Mouse (Mus musculus) testis, adult 2 months (tissue): ENCODE measurements around the gene Rasa3. TPM values are rescaled to one million over a fixed set of nuclear protein-coding genes. Genes with fewer than 3 reads are reported as not detected.

Source experiments
- H3K27ac ChIP-seq: fragments of 200-500 bp; 2 replicates; pipeline ENCODE4 v1.5.1; 2012; ENCODE audit warnings: low read depth, low read length; ENCODE audit not compliant: control insufficient read depth, insufficient read depth
- H3K27me3 ChIP-seq: fragments of 200-500 bp; 2 replicates; pipeline ENCODE4 v1.6.1; 2012; ENCODE audit warnings: mild to moderate bottlenecking, low read length, moderate library complexity; ENCODE audit not compliant: control insufficient read depth, insufficient read depth
- H3K36me3 ChIP-seq: fragments of 200-500 bp; 2 replicates; pipeline ENCODE4 v1.6.1; 2012; ENCODE audit warnings: mild to moderate bottlenecking, low read length; ENCODE audit not compliant: control insufficient read depth, insufficient read depth
- H3K4me1 ChIP-seq: fragments of 200-500 bp; 2 replicates; pipeline ENCODE4 v1.6.1; 2012; ENCODE audit warnings: low read length; ENCODE audit not compliant: control insufficient read depth, insufficient read depth
- H3K4me3 ChIP-seq: fragments of 200-500 bp; 2 replicates; pipeline ENCODE4 v1.5.1; 2012; ENCODE audit warnings: low read depth, mild to moderate bottlenecking, low read length, moderate library complexity, mixed read lengths; ENCODE audit not compliant: control insufficient read depth
- CTCF ChIP-seq: fragments of 200-500 bp; IDR thresholded peaks from 2 replicates; pipeline ENCODE4 v1.5.1; 2012; ENCODE audit warnings: low read depth, mild to moderate bottlenecking, inconsistent platforms, low read length, moderate library complexity; ENCODE audit not compliant: control insufficient read depth, insufficient read depth, insufficient replicate concordance
- POLR2A ChIP-seq: fragments of 200-500 bp; IDR thresholded peaks from 2 replicates; pipeline ENCODE4 v1.6.1; 2012; ENCODE audit warnings: low read depth, mild to moderate bottlenecking, inconsistent platforms, low read length, moderate library complexity; ENCODE audit not compliant: control insufficient read depth
- polyA plus RNA-seq: library from polyadenylated mRNA; depleted of rRNA; stranded (reverse); fragments of >200 nt; gene quantifications from 2 replicates; pipeline ENCODE4 v1.2.3, GENCODE M21; 2012

The Rasa3 gene
- polyA plus RNA-seq, 1 experiment: 41.0 TPM

DNA sequence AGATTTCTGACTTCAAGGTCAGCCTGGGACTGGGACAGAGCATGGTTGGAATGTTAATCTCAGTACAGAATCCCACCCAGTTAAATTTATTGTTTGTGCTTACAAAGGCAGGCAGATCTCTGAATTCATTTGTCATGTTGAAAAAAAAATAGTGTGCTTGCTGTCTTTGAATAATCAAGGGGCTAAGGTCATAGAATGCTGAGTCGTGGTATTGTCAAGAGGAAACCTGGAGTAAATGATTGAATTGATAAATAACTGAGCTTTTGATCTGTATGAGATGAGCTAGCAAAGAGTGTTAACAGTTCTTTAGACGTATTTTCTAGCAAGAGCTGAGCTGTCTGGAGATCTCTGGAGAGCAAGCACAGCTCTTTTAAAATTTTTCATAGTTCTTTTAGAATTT lies 140.3 kb downstream of the Rasa3 start:
- no peak overlapping the region for H3K27ac ChIP-seq
- H3K4me3 ChIP-seq: no peak overlapping the region
- H3K4me1 ChIP-seq: no peaks in the 10 kb centered on the region; the same call in 1 of the 2 replicates
- H3K36me3 ChIP-seq: no peaks in the 10 kb centered on the region
- TF ChIP-seq CTCF (no peak), POLR2A (no peak)
- H3K27me3 ChIP-seq: no peaks in the 10 kb centered on the region

DNA sequence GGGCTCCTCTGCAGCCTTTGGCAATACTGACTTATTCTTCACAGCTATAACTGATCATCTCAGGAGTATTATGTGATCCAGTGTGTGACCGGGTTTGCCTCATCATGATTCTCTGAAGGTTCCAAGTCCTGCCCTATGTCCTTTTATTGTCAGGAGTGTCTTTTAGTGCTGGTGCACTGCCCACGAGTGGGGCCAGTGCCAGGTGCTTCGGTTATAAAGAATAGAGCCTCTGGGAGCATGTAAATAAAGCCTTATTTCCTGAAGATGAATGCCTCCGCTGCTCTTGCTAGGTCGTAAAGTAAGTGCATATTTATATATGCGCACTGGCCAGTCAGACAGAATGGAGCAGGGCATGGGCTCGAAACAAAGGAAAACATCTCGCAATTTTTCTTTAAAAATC lies 144.3 kb downstream of the Rasa3 start:
- Histone ChIP-seq H3K4me3 (no peak overlapping the region), H3K4me1 (peaks cover 10% of the 10 kb centered on the region), H3K36me3 (no peaks in the 10 kb centered on the region), H3K27ac (no peak overlapping the region), H3K27me3 (no peaks in the 10 kb centered on the region)
- no peak for TF ChIP-seq POLR2A

DNA sequence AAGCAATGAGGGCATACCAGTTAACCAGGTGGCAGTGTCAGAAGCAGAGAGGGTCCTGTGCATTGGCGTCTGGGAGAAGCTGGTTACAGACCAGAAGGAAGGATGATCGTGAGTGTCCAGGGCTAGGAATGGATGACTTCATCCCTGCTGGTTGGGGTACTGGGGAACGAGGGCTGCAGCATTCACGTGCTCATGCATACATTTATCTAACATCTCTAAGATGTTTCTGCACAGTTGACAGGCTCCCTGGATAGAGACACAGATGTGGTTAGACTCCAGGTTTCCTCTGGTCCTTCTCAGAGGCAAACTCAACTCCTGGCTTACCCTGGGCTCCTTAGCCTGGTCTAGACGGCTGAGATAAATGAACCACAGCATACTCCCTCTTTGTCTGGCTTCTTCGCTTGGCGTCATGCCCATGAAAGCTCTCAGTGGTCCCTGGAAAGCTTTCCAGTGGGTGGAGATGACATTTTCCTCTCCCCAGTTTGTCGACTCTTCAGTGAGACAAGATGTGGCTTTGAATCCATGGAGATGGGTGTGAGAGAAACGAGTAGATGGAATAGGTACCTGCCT lies 145.7 kb downstream of the Rasa3 start:
- Histone ChIP-seq H3K4me1 (peaks cover 10% of the 10 kb centered on the region), H3K4me3 (no peak overlapping the region), H3K27ac (no peak overlapping the region), H3K27me3 (no peaks in the 10 kb centered on the region), H3K36me3 (no peaks in the 10 kb centered on the region)
- TF ChIP-seq CTCF: no peak
- TF ChIP-seq POLR2A: no peak

DNA sequence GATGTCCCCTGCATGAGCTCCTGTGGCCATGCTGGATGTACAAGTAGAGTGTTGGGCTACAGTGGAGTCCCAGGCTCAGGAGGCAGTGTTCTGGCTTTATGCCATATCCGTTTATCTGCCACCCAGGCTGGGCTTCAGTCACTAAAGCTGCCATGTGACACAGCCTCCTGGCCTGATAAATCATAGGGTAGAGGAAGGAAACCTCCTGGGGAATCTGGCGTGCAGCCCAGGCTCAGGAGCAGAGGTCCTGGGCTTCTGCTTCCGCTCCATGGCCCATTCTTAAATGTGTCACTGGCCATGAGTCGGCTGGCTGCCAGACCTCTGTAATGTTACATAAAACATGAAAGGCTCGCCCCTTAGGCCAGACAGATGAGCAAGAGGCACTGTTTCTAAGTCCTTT lies 146.5 kb downstream of the Rasa3 start:
- no peaks in the 10 kb centered on the region for H3K36me3 ChIP-seq
- 0 out of 2 replicates have a peak overlapping the region, but pooled peaks have one; percentile 5 for H3K27ac ChIP-seq
- H3K4me3 ChIP-seq: no peak overlapping the region
- H3K27me3 ChIP-seq: no peaks in the 10 kb centered on the region
- no peak for TF ChIP-seq POLR2A
- TF ChIP-seq CTCF: no peak
- H3K4me1 ChIP-seq: peaks cover 10% of the 10 kb centered on the region

DNA sequence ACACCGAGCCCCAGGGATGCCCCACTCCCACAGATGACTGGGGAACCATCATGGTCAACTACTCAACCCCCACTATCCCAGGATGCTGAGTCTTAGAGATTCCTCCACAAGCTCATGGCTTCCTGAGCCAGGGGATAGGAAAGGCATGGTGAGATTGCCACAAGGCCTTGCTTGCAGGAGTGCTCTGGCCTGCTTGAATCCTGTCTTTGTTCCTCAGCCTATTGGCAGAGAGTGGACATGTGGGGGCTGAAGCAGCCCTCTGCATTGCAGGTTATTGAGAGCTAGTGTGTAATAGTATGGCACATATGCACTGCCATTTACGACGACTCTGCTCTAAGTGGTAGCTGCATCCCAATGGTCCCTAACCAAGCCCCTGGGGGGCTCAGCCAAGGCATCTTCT lies 147.0 kb downstream of the Rasa3 start:
- TF ChIP-seq POLR2A (no peak), CTCF (no peak)
- H3K36me3 ChIP-seq: no peaks in the 10 kb centered on the region

DNA sequence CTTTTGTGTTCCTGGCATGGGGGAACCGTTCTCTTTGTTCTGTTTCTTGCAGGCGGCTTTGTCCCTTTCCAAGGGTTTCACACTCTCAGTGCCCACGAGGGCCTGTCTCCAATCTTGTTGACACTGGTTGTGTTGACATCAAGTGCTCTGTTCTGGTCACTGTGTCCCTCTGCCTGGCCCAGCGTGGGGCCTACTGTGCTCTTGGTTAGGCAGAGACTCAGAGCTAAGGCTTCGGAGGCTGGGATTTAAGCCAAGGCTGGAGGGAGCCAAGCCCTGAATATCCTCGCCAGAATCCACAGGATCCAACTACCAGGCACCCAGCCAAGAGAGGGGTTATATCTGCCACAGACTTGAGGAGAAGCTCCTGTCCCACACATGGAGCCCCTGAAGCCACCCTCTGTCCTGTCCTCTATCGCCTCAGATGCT lies 147.5 kb downstream of the Rasa3 start:
- Histone ChIP-seq H3K4me1 (peaks cover 10% of the 10 kb centered on the region), H3K27ac (peak overlapping the region; percentile 55; the same call in 1 of the 2 replicates), H3K27me3 (no peaks in the 10 kb centered on the region), H3K36me3 (no peaks in the 10 kb centered on the region), H3K4me3 (no peak overlapping the region)
- no peak for TF ChIP-seq CTCF
- TF ChIP-seq POLR2A: no peak

More for the DNA sequence above, 147.0 kb downstream of the Rasa3 start:
- peaks cover 10% of the 10 kb centered on the region for H3K4me1 ChIP-seq
- H3K27ac ChIP-seq: 0 out of 2 replicates have a peak overlapping the region, but pooled peaks have one; percentile 5
- H3K27me3 ChIP-seq: no peaks in the 10 kb centered on the region
- H3K4me3 ChIP-seq: no peak overlapping the region

DNA sequence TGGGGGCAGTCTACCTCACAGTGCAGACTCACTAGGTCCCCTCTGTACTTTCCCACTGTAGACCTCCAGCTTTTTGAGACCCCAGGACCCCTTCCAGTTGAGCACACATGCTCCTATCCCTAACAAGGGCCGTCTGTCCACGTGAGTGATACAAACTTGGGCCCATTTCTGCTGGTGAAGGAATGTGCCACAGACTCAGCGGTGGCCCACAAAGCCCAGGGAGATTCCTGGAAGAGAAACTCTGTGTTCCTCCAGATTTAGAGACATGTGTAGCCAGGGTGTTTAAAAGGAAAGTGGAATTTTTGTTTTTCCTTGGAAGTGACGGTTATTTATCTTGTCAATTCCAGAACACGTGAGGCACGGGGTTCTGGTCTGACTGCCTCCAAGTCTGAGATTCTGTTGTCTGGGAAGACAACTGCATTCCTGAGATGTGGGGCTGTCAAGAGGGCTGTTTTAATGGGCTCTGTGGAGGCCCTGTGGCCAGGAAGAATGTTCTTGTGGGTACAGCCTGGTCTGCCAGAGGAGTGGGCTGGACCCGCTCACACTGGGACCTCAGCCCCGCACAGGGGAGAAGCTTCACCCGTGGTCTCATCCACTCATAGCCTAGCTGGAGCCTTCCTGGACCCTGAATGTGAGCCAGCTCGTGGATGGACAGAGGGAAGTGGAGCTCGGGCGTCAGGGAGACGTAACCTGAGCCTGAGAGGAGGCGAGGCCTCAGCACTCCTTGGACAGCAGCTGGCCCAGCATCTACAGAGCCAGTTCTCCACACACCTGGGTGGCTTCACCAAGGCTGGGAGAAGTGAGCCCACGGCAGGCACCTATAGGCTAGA lies 148.2 kb downstream of the Rasa3 start:
- peak overlapping the region; percentile 66 for H3K27ac ChIP-seq
- no peak overlapping the region for H3K4me3 ChIP-seq
- H3K27me3 ChIP-seq: no peaks in the 10 kb centered on the region
- no peaks in the 10 kb centered on the region for H3K36me3 ChIP-seq
- TF ChIP-seq CTCF: no peak
- no peak for TF ChIP-seq POLR2A
- H3K4me1 ChIP-seq: peaks cover 10% of the 10 kb centered on the region
